Mouse (Mus musculus) yolk sac, embryonic 10.5 days (tissue): Measurements from ENCODE around the gene Gm10488.
"Not testable (repeated sequence)": the region's sequence is repeated elsewhere in the genome, so short reads cannot be mapped to it uniquely, and the experiment has no call there.

Experiments
- DNase-seq: peaks from one replicate; pipeline ENCODE4 v3.0.0-alpha.2; 2017; ENCODE audit warnings: low spot score

Gene Gm10488

GRCm38 (mm10) chrX:29976014-29976413, at the start of gene Gm10488:
TSS of gene Gm10488 (plus strand) at chrX:29976314.
- DNase-seq, result not testable (repeated sequence)
